Mouse (Mus musculus): Measurements from ENCODE around the gene Tmem160. TPM values are rescaled to one million over a fixed set of nuclear protein-coding genes. Genes with fewer than 3 reads are reported as not detected.

The Tmem160 gene
- polyA plus RNA-seq, 1 experiment from 2014 or later, result 75.4 TPM

DNA sequence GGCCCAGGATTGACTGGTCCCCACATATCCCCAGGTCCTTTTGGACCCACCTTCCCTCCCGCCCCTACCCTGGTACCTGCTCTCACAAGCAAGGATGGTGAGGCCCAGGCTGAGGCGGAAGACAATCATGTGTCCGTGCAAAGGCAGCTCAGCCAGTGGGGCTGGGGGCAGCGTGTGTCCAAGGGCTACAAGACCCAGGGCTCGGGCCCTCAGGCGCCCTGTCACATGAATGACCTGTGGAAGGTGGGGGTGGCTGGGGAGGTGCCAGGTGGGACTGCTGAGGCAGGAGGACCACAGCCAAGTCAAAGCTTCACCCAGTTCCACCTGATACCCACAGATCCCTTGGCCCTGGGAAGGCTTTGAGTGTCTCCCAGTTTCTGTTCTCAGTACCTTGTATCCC is 9.1 kb downstream of the Tmem160 start:
- no peaks in the 10 kb centered on the region for H3K4me1 ChIP-seq (replicated peaks; ENCODE audit: control insufficient read depth, insufficient read depth, low read length)
- H3K9me3 ChIP-seq (ENCODE audit: control insufficient read depth, low read length), result no peaks in the 10 kb centered on the region
- no peak overlapping the region for H3K4me3 ChIP-seq (replicated peaks; ENCODE audit: low read length)
- no peak overlapping the region for H3K27ac ChIP-seq
- no peaks in the 10 kb centered on the region; the same call in 1 of the 2 replicates for H3K36me3 ChIP-seq (replicated peaks; ENCODE audit: control insufficient read depth, insufficient read depth)
- 73% methylated on average over 6 of the region's 6 CpGs for WGBS
- no peak overlapping the region for H3K4me2 ChIP-seq (replicated peaks)
- DNase-seq (ENCODE audit: low spot score) (no peak), ATAC-seq (ENCODE audit: low FRiP score) (no peak)
- no peak overlapping the region for H3K9ac ChIP-seq
- H3K27me3 ChIP-seq (ENCODE audit: control insufficient read depth, insufficient read depth, low read length), result no peaks in the 10 kb centered on the region

DNA sequence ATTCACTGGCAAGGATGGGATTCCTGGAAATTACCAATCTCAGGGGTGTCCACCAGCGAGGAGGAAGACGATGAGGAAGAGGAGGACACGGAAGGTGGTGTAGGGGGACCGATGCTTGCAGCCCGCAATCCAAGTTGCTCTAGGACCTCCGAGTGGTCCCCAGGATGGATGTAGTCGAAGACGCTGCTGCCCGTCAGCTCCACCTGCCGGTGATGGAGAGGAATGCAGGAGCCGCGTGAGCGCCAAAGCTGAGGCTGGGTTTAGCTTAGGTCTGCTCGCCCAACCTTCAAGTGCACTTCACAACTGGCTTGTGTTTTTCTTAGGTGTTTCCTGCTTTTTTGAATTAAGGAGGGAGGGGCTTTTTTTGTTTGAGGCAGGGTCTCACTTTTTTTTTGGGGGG is 10.6 kb downstream of the Tmem160 start:
- Histone ChIP-seq H3K4me2 (replicated peaks) (no peak overlapping the region), H3K9me3 (ENCODE audit: control insufficient read depth, low read length) (no peaks in the 10 kb centered on the region), H3K27ac (no peak overlapping the region), H3K4me1 (replicated peaks; ENCODE audit: control insufficient read depth, insufficient read depth, low read length) (no peaks in the 10 kb centered on the region), H3K27me3 (ENCODE audit: control insufficient read depth, insufficient read depth, low read length) (no peaks in the 10 kb centered on the region), H3K36me3 (replicated peaks; ENCODE audit: control insufficient read depth, insufficient read depth) (no peaks in the 10 kb centered on the region), H3K9ac (no peak overlapping the region), H3K4me3 (replicated peaks; ENCODE audit: low read length) (no peak overlapping the region)
- ATAC-seq (ENCODE audit: low FRiP score) (peak; percentile 56; the same call in 1 of the 2 replicates), DNase-seq (ENCODE audit: low spot score) (peak; percentile 90)
- WGBS, result 2% methylated on average over 14 of the region's 14 CpGs

DNA sequence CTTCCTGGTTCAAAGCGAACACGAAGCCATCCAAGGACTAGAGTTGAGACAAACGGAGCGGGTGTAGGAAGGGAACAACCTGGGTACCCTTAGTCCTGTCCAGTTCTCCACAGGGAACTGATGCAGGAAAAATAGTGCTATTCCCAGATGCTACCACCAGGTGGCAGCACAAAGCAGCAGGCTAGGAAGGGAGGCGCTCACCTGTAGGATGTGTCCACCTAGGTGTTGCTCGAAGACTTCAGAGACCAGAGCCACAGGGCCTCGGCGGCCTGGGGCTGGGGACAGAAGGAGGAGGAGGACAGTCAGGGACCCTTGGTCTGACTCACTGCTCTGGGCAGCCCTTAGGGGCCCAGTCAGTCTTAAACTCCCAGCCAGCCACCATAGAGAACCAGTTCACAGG is 12.6 kb downstream of the Tmem160 start:
- H3K9ac ChIP-seq, result no peak overlapping the region
- no peaks in the 10 kb centered on the region for H3K9me3 ChIP-seq (ENCODE audit: control insufficient read depth, low read length)
- no peak overlapping the region for H3K4me3 ChIP-seq (replicated peaks; ENCODE audit: low read length)
- H3K27me3 ChIP-seq (ENCODE audit: control insufficient read depth, insufficient read depth, low read length), result 0 out of 2 replicates have a peak, but pooled peaks cover 4% of the 10 kb centered on the region
- no peaks in the 10 kb centered on the region for H3K4me1 ChIP-seq (replicated peaks; ENCODE audit: control insufficient read depth, insufficient read depth, low read length)
- no peak overlapping the region for H3K4me2 ChIP-seq (replicated peaks)
- ATAC-seq (ENCODE audit: low FRiP score) (no peak), DNase-seq (ENCODE audit: low spot score) (peak; percentile 85)
- WGBS, result 21% methylated on average over 8 of the region's 8 CpGs
- no peaks in the 10 kb centered on the region for H3K36me3 ChIP-seq (replicated peaks; ENCODE audit: control insufficient read depth, insufficient read depth)
- H3K27ac ChIP-seq, result no peak overlapping the region

DNA sequence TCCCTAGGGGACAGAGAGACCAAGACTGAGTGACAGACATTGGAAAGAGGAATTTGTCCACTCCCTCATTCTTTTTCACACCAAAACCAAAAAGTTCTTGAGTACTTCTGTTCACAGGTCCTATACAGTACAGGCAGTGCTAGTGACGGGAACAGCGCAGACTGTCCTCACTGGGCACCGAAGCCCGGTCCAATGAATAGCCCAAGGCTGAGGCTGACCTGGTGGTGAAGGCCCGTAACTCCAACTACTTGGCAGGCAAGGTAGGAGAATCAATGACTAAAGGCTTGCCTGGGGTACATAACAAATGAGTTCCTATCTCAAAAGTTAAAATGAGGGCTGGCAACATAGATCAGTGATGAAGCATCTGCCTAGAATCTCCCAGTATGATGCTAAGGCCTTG is 13.0 kb downstream of the Tmem160 start:
- DNase-seq (ENCODE audit: low spot score) (no peak), ATAC-seq (ENCODE audit: low FRiP score) (no peak)
- 0 out of 2 replicates have a peak, but pooled peaks cover 6% of the 10 kb centered on the region for H3K27me3 ChIP-seq (ENCODE audit: control insufficient read depth, insufficient read depth, low read length)
- H3K27ac ChIP-seq, result no peak overlapping the region
- H3K9ac ChIP-seq, result no peak overlapping the region
- no peak overlapping the region for H3K4me3 ChIP-seq (replicated peaks; ENCODE audit: low read length)
- H3K9me3 ChIP-seq (ENCODE audit: control insufficient read depth, low read length), result no peaks in the 10 kb centered on the region
- H3K4me1 ChIP-seq (replicated peaks; ENCODE audit: control insufficient read depth, insufficient read depth, low read length), result no peaks in the 10 kb centered on the region
- 92% methylated on average over 5 of the region's 5 CpGs for whole genome bisulfite sequencing
- H3K4me2 ChIP-seq (replicated peaks), result no peak overlapping the region
- no peaks in the 10 kb centered on the region for H3K36me3 ChIP-seq (replicated peaks; ENCODE audit: control insufficient read depth, insufficient read depth)

DNA sequence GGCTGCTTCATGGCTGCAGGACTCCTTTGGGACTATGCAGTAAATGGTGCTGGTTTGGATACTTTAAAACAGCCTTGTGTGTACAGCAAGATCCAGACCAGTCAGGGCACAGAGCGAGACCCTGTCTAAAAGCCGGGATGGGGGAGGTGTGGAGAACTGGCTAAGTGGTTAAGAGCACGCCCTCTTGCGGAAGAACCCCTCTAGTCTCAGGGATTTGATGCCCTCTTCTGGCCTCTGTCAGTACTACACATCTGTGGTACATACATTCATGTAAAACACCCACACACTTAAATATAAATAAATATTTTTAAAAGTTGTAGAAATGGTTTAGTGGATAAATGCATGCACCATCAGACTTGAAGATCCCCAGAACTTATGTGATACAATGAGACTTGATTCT is 14.0 kb downstream of the Tmem160 start:
- WGBS, result 78% methylated on average over 4 of the region's 4 CpGs
- H3K4me3 ChIP-seq (replicated peaks; ENCODE audit: low read length), result no peak overlapping the region
- no peak overlapping the region for H3K4me2 ChIP-seq (replicated peaks)
- no peaks in the 10 kb centered on the region for H3K36me3 ChIP-seq (replicated peaks; ENCODE audit: control insufficient read depth, insufficient read depth)
- H3K27me3 ChIP-seq (ENCODE audit: control insufficient read depth, insufficient read depth, low read length), result 0 out of 2 replicates have a peak, but pooled peaks cover 10% of the 10 kb centered on the region
- H3K4me1 ChIP-seq (replicated peaks; ENCODE audit: control insufficient read depth, insufficient read depth, low read length), result no peaks in the 10 kb centered on the region
- no peak for DNase-seq (ENCODE audit: low spot score)
- no peak overlapping the region for H3K27ac ChIP-seq
- ATAC-seq (ENCODE audit: low FRiP score), result no peak
- no peak overlapping the region for H3K9ac ChIP-seq
- H3K9me3 ChIP-seq (ENCODE audit: control insufficient read depth, low read length), result no peaks in the 10 kb centered on the region

DNA sequence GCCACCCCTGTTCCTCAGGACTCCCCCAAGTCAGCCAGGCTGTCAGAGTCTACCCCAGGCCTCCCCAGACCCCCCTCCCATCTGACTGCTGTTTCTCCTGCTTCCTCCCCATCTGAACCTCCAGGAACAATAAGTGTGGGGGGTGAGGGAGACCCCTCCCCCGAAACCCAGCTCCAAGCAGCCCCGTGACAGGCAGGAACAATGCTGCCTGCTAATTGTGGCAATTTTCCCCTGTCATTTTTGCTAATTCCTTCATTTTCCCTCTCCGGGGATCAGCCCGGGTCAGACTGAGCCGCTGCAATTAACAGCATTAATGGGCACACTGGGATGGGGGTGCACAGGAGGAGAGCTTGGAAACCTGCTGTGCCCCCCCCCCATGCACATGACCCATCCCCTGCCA is 15.5 kb downstream of the Tmem160 start:
- Histone ChIP-seq H3K9ac (no peak overlapping the region), H3K4me1 (replicated peaks; ENCODE audit: control insufficient read depth, insufficient read depth, low read length) (peaks cover 6% of the 10 kb centered on the region; the same call in 1 of the 2 replicates), H3K9me3 (ENCODE audit: control insufficient read depth, low read length) (no peaks in the 10 kb centered on the region), H3K27ac (no peak overlapping the region), H3K4me3 (replicated peaks; ENCODE audit: low read length) (no peak overlapping the region), H3K27me3 (ENCODE audit: control insufficient read depth, insufficient read depth, low read length) (peaks cover 22% of the 10 kb centered on the region), H3K36me3 (replicated peaks; ENCODE audit: control insufficient read depth, insufficient read depth) (no peaks in the 10 kb centered on the region), H3K4me2 (replicated peaks) (no peak overlapping the region)
- 13% methylated on average over 5 of the region's 5 CpGs for WGBS
- DNase-seq (ENCODE audit: low spot score) (no peak), ATAC-seq (ENCODE audit: low FRiP score) (no peak)

DNA sequence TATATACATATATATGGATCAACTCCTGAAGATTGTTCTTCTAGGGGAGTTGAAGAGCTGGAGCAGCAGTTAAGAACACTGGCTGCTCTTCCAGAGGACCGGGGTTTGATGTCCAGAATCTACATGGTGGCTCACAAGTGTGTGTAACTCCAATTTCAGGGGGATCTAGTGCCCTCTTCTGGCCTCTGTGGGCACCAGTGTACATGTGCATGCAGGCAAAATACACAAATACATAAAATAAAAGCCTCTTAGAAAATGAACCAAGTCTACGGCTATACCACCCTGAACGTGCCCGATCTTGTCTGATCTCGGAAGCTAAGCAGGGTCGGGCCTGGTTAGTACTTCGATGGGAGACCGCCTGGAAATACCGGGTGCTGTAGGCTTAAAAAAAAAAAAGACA is 19.0 kb downstream of the Tmem160 start:
- 42% methylated on average over 9 of the region's 9 CpGs for WGBS
- ATAC-seq (ENCODE audit: low FRiP score), result no peak
- DNase-seq (ENCODE audit: low spot score), result no peak
- Histone ChIP-seq H3K27ac (no peak overlapping the region), H3K9ac (no peak overlapping the region), H3K27me3 (ENCODE audit: control insufficient read depth, insufficient read depth, low read length) (peaks cover 56% of the 10 kb centered on the region), H3K36me3 (replicated peaks; ENCODE audit: control insufficient read depth, insufficient read depth) (no peaks in the 10 kb centered on the region), H3K4me3 (replicated peaks; ENCODE audit: low read length) (no peak overlapping the region), H3K4me2 (replicated peaks) (no peak overlapping the region), H3K9me3 (ENCODE audit: control insufficient read depth, low read length) (no peaks in the 10 kb centered on the region), H3K4me1 (replicated peaks; ENCODE audit: control insufficient read depth, insufficient read depth, low read length) (peaks cover 14% of the 10 kb centered on the region)

DNA sequence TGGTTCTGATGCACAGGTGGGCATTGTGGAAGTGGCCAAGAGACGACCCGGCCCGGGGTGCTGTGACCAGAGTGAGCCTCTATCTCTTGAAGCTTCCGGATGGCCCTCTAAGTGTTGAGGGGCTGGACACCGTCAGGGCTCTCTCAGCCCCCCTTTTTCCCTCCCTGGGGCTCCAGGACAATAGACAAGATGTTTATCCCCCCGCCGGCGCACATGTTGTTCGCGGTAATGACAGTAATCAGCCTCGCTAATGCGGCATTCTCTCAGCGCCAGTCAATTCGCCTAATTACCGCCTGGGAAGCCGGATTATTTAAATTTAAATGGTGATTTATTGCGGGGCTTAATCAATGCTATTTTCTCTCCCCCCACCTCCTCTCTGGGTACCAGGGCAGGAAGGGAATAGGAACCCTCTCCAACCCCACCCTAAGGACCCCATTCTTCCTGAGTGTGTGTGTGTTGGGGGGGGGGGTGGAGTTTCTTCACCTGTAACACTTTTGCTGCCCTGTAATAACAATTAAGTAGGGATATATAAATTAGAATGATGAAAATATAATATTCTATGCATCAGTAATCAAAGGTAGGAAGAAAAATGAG is 19.6 kb downstream of the Tmem160 start:
- no peaks in the 10 kb centered on the region for H3K9me3 ChIP-seq (ENCODE audit: control insufficient read depth, low read length)
- no peak overlapping the region for H3K9ac ChIP-seq
- peak overlapping the region; percentile 10; the same call in 1 of the 2 replicates for H3K4me2 ChIP-seq (replicated peaks)
- ATAC-seq (ENCODE audit: low FRiP score), result no peak
- H3K27me3 ChIP-seq (ENCODE audit: control insufficient read depth, insufficient read depth, low read length), result peaks cover 63% of the 10 kb centered on the region
- H3K4me3 ChIP-seq (replicated peaks; ENCODE audit: low read length), result no peak overlapping the region
- H3K4me1 ChIP-seq (replicated peaks; ENCODE audit: control insufficient read depth, insufficient read depth, low read length), result peaks cover 15% of the 10 kb centered on the region
- no peaks in the 10 kb centered on the region for H3K36me3 ChIP-seq (replicated peaks; ENCODE audit: control insufficient read depth, insufficient read depth)
- WGBS, result 6% methylated on average over 17 of the region's 17 CpGs
- no peak overlapping the region for H3K27ac ChIP-seq
- DNase-seq (ENCODE audit: low spot score), result no peak

DNA sequence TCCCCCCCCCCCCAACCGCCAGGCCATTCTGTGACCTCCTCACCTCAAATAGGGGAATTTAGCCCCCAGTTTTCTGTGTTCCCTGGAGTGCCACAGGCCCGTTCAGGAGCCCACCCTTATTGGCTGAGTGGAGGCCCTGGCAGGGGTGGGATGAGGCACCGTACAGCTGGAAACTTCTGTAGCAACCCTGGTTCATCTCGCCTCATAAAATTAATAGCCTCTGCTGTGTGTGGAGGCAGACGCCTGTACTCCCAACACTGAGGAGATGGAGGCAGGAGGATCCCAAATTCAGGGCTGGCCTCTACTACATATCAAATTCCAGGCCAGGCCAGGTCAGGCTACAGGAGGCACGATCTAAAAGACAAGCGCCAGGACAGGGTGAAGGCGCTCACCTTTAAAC is 21.3 kb downstream of the Tmem160 start:
- Histone ChIP-seq H3K9ac (no peak overlapping the region), H3K4me1 (replicated peaks; ENCODE audit: control insufficient read depth, insufficient read depth, low read length) (peaks cover 15% of the 10 kb centered on the region), H3K27ac (no peak overlapping the region), H3K4me3 (replicated peaks; ENCODE audit: low read length) (no peak overlapping the region), H3K4me2 (replicated peaks) (no peak overlapping the region), H3K36me3 (replicated peaks; ENCODE audit: control insufficient read depth, insufficient read depth) (no peaks in the 10 kb centered on the region), H3K9me3 (ENCODE audit: control insufficient read depth, low read length) (no peaks in the 10 kb centered on the region), H3K27me3 (ENCODE audit: control insufficient read depth, insufficient read depth, low read length) (peaks cover 70% of the 10 kb centered on the region)
- 55% methylated on average over 8 of the region's 8 CpGs for WGBS
- DNase-seq (ENCODE audit: low spot score), result no peak
- ATAC-seq (ENCODE audit: low FRiP score), result no peak

DNA sequence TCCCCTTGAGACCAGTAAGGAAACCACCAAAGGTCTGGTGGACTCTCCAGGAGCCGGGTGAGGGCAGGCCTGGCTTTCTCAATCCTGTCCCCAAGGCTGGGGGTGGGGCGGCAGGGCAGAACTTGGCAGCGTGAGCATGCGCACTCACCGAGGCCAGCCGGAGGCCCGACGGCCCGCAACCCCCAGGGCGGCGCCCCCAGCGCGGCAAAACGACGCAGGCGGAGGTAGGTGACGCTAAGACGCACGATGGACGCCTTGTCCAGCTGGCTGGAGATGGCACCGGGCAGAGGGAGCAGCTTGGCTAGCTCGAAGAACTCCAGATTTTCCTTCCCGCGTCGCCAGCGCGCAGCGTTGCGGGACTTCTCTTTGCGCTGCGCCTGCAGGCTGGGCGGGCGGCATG is 21.9 kb downstream of the Tmem160 start:
- Histone ChIP-seq H3K9me3 (ENCODE audit: control insufficient read depth, low read length) (no peaks in the 10 kb centered on the region), H3K4me1 (replicated peaks; ENCODE audit: control insufficient read depth, insufficient read depth, low read length) (peaks cover 15% of the 10 kb centered on the region), H3K36me3 (replicated peaks; ENCODE audit: control insufficient read depth, insufficient read depth) (no peaks in the 10 kb centered on the region), H3K4me3 (replicated peaks; ENCODE audit: low read length) (0 out of 2 replicates have a peak overlapping the region, but pooled peaks have one; percentile 11), H3K9ac (no peak overlapping the region), H3K27ac (no peak overlapping the region), H3K4me2 (replicated peaks) (no peak overlapping the region; the same call in 1 of the 2 replicates), H3K27me3 (ENCODE audit: control insufficient read depth, insufficient read depth, low read length) (peaks cover 66% of the 10 kb centered on the region)
- DNase-seq (ENCODE audit: low spot score), result no peak
- WGBS, result 4% methylated on average over 33 of the region's 33 CpGs
- no peak for ATAC-seq (ENCODE audit: low FRiP score)
